14 mouse cellular contexts compared by ENCODE assay signal in the genomic region with DNA sequence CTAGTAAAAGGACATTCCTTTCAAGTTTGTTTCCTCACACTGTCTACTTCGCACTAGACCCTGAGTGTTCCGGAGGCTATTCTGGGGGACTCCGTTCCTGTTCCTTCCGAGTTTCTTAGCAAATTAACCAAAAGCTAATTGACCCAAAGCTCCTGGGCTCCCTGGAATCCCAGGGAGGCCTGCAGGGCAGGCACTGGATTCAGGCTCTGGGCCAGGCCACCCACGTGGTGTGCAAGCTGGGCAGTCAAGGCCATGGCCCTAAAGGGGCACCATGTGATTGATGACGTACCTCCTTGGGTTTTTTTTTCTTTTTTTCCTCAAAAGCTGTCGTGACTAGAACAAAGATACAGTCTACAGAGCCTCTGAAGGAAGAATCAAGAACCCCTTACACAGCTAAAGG.
DNase-seq lines count a peak whose midpoint lies in the region; ATAC-seq lines count a peak whose summit lies in the region.
"Had no signal": no experiment of that assay in that cellular context is flagged by ENCODE, and none has a peak within 500 bp of the region (broad histone marks: within the 10 kb centered on the region; RNA-seq: fewer than 3 reads in every experiment).

No protein-coding gene starts in this region.

- no peaks in the 10 kb centered on the region for H3K27me3 ChIP-seq in hindbrain, embryonic 10.5 days (ENCODE audit: insufficient read depth, poor library complexity, severe bottlenecking)
- no peaks in the 10 kb centered on the region for H3K27me3 ChIP-seq in hindbrain, embryonic 12.5 days
- H3K27me3 ChIP-seq in kidney, embryonic 16.5 days (ENCODE audit: insufficient read depth, low read length), result no peaks in the 10 kb centered on the region
- H3K27me3 ChIP-seq: heart, embryonic 13.5 days had no signal

- no peaks in the 10 kb centered on the region for H3K9me3 ChIP-seq in hindbrain, embryonic 10.5 days
- H3K9me3 ChIP-seq in hindbrain, embryonic 12.5 days (replicated peaks), result no peaks in the 10 kb centered on the region
- H3K9me3 ChIP-seq in kidney, embryonic 16.5 days (ENCODE audit: low read length), result no peaks in the 10 kb centered on the region
- H3K9me3 ChIP-seq: heart, embryonic 13.5 days had no signal

- no peak overlapping the region for H3K9ac ChIP-seq in hindbrain, embryonic 12.5 days
- H3K9ac ChIP-seq in kidney, embryonic 16.5 days (replicated peaks; ENCODE audit: low read length), result no peak overlapping the region
- H3K9ac ChIP-seq: heart, embryonic 13.5 days; liver, embryonic 14.5 days had no signal

- peak; percentile 50 to 67 for DNase-seq in adrenal gland, adult (ENCODE audit: inconsistent age in 2 of 2, low spot score in 1 of 2)
- no peak for DNase-seq in adrenal gland, postnatal 4 days (ENCODE audit: low spot score in 2 of 2)
- DNase-seq in hindbrain, embryonic 10.5 days (ENCODE audit: low spot score), result peak; percentile 7
- DNase-seq in adrenal gland, postnatal 10 days, result peak; percentile 68
- no peak for DNase-seq in gastrocnemius, adult 8-10 months (ENCODE audit: low spot score in 2 of 2)
- no peak for DNase-seq in thymus, postnatal 10 days (ENCODE audit: low spot score in 2 of 2)
- DNase-seq: gastrocnemius, adult 2 months; left cerebral cortex, postnatal 4 days; thymus, adult 18-20 months had no signal

- H3K4me2 ChIP-seq in hindbrain, embryonic 12.5 days (replicated peaks), result no peak overlapping the region
- H3K4me2 ChIP-seq in kidney, embryonic 16.5 days (replicated peaks; ENCODE audit: low read depth, low read length), result no peak overlapping the region
- H3K4me2 ChIP-seq: heart, embryonic 13.5 days had no signal

- no peak for ATAC-seq in hindbrain, embryonic 12.5 days (ENCODE audit: low FRiP score)
- ATAC-seq in kidney, embryonic 16.5 days (ENCODE audit: low FRiP score, low TSS enrichment), result peak; percentile 63; the same call in 1 of the 2 replicates
- ATAC-seq: activated CD4-positive, CD25-positive, alpha-beta regulatory T cell, adult 4 months had no signal

- no peaks in the 10 kb centered on the region for H3K36me3 ChIP-seq in hindbrain, embryonic 10.5 days
- no peaks in the 10 kb centered on the region for H3K36me3 ChIP-seq in hindbrain, embryonic 12.5 days
- H3K36me3 ChIP-seq in kidney, embryonic 16.5 days (ENCODE audit: insufficient read depth, low read length), result no peaks in the 10 kb centered on the region
- H3K36me3 ChIP-seq: heart, embryonic 13.5 days had no signal

- WGBS in hindbrain, embryonic 10.5 days, result 54% methylated on average over 7 of the region's 7 CpGs
- 47% methylated on average over 7 of the region's 7 CpGs for WGBS in hindbrain, embryonic 12.5 days
- 28% methylated on average over 7 of the region's 7 CpGs for WGBS in kidney, embryonic 16.5 days

- H3K4me1 ChIP-seq in hindbrain, embryonic 10.5 days (replicated peaks), result peaks cover 7% of the 10 kb centered on the region
- H3K4me1 ChIP-seq in hindbrain, embryonic 12.5 days, result 0 out of 2 replicates have a peak, but pooled peaks cover 2% of the 10 kb centered on the region
- H3K4me1 ChIP-seq in kidney, embryonic 16.5 days (ENCODE audit: insufficient read depth, low read length), result peaks cover 5% of the 10 kb centered on the region; the same call in 1 of the 2 replicates
- H3K4me1 ChIP-seq: heart, embryonic 13.5 days had no signal

- H3K27ac ChIP-seq in hindbrain, embryonic 10.5 days, result no peak overlapping the region
- H3K27ac ChIP-seq in hindbrain, embryonic 12.5 days, result no peak overlapping the region
- no peak overlapping the region for H3K27ac ChIP-seq in kidney, embryonic 16.5 days (ENCODE audit: low read length)
- H3K27ac ChIP-seq: gastrocnemius, adult 2 months; heart, embryonic 13.5 days; liver, embryonic 14.5 days had no signal

- H3K4me3 ChIP-seq in hindbrain, embryonic 10.5 days, result no peak overlapping the region
- no peak overlapping the region for H3K4me3 ChIP-seq in hindbrain, embryonic 12.5 days
- no peak overlapping the region for H3K4me3 ChIP-seq in kidney, embryonic 16.5 days (ENCODE audit: low read length)
- H3K4me3 ChIP-seq: gastrocnemius, adult 2 months; heart, embryonic 13.5 days had no signal

Comparison
In these comparisons a context has a peak if more than half of its experiments do, and no peak if none do; other contexts are left out.
1. DNase-seq: peak in adrenal gland, adult (2 of 2), hindbrain, embryonic 10.5 days (single experiment) and adrenal gland, postnatal 10 days (single experiment); none in adrenal gland, postnatal 4 days (0 of 2), gastrocnemius, adult 8-10 months (0 of 2) and thymus, postnatal 10 days (0 of 2).